Mouse (Mus musculus) kidney, postnatal 36 days (tissue): ENCODE results near the gene Gm12184.
"Not testable (repeated sequence)": the region's sequence is repeated elsewhere in the genome, so short reads cannot be mapped to it uniquely, and the experiment has no call there.

Source experiments
- DNase-seq, 2 experiments: peaks; one replicate each; pipeline ENCODE4 v3.0.0; 2021 to 2022; ENCODE audit warnings: mixed read lengths in 2 of 2

The Gm12184 gene

DNA sequence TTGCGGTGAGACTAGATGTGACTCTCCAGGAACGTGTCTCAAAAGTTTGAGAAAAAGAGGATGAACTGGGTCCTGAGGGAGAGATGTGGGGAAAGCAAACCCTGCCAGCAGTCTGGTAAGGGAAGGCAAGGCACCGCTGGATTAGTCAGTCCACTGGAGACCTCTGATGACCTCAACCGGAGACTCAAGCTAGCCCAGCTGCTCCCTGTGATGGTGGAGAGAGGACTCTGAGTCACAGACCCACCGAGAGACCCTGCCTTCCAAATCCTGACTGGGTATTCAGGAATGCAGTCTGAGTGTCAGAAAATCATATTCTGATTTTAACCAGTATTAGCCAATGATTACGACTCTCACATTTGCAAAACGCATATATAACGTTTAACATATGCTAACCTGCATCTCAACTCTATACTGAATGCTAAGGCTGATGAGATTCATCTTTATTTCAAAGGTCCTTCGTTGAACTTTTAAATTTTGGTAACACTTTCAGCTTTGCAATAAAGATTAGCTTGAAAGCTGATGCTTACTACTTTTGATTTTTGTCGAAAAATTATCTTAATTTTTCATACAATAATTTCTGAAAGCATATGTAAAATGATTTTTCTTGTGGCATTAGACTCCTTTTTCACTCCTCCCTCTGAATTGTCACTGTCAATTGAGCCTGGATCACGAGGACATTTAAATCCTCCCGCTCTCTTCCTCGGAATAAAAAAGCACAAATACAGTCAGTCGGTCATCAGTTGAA lies 3.5 kb downstream of the Gm12184 start:
- no peak for DNase-seq

DNA sequence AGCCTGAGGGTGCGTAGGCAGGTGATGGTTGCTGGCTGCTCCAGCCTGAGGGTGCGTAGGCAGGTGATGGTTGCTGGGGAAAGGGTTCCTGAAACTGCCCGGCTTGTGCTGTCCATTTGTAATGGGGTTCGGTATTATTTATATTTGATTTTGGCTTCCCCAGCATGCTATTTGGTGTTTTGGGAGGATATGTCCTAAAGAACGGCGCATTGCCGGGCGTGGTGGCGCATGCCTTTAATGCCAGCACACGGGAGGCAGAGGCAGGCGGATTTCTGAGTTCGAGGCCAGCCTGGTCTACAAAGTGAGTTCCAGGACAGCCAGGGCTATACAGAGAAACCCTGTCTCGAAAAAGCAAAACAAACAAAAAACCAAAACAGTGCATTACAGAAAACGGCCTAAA lies 5.2 kb downstream of the Gm12184 start:
- not testable (repeated sequence) for DNase-seq

DNA sequence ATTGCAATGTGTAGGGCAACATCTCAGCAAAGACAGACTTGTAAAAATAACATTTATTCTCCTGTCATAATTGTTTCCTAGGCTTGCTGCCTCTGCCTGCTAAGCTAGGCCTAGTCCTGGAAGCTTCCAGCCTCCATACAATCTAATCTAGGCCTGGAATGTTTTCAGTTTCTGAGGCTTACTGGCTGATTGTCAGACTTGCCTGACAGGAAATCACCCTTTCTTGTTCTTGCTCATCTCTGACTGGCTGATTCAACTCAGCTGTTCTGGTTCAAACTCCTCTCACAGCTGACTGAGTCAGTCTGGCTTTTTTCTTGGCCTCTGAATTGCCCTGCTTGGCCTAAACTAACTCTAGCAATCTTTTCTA lies 6.2 kb downstream of the Gm12184 start:
- no peak for DNase-seq

DNA sequence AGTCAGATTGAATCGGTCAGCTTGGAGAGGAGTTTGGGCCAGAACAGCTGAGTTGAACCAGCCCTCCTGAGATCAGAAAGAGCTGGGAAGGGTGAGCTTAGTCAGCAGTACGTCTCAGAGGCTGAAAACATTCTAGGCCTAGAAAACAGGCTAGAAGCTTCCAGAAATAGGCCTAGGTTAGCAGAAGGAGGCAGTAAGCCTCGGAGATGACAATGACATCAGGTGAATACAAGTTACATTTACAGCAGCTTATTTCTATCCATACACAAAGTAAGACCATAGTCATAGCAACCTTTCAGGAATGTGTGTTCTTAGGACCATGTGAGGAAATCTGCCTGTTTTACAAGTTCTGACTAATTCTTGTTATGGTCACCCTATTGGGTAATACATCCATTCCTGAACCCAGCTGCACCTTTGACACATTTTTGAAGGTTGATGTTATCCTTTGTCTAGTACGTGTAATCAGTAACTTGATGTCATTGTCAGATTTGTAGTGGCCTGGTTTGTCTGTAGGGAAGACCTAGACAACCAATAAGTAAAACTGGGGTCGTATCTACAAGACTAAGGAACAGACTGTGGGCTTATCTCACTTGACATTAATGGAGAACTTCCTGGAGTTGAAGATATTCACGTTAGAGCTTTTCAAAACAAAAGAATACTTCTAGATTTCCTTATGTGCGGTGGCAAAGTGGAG lies 6.7 kb downstream of the Gm12184 start:
- no peak for DNase-seq

DNA sequence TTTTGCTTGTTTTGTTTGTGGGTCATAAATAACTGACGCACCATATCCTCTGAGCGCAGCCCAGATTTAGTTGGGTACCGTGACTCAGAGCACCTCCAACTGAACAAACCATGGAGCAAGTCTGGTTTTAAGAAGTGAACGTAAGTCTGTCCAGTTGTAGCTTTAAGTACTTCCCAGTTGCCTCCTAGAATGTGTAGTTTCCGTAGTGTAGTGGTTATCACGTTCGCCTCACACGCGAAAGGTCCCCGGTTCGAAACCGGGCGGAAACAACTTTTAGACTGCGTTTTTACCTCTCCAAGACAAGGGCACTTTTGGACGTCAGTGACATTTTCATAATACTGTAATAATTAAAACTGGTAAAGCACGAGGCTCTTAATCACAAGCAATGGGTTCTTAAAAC lies 8.1 kb downstream of the Gm12184 start:
- peak; percentile 91 to 92 for DNase-seq

DNA sequence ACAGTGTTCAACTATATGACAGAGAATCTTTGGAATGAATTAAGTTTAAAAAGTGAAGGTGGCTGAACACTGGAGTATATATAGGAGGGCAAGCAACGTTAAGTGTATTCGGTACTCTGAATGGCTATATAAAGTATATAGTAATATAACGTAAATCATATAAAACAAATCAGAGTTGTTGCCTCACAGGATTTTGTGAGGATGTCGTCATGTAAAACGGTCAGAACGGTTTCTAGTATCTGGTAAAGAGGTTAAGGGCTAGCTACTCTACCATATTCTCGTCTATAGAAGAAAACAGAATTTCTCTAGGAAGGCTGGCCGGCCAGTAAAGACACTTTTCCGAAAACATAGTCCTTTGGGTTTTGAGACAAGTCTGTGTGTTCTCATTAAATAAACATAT lies 8.7 kb downstream of the Gm12184 start:
- no peak for DNase-seq

DNA sequence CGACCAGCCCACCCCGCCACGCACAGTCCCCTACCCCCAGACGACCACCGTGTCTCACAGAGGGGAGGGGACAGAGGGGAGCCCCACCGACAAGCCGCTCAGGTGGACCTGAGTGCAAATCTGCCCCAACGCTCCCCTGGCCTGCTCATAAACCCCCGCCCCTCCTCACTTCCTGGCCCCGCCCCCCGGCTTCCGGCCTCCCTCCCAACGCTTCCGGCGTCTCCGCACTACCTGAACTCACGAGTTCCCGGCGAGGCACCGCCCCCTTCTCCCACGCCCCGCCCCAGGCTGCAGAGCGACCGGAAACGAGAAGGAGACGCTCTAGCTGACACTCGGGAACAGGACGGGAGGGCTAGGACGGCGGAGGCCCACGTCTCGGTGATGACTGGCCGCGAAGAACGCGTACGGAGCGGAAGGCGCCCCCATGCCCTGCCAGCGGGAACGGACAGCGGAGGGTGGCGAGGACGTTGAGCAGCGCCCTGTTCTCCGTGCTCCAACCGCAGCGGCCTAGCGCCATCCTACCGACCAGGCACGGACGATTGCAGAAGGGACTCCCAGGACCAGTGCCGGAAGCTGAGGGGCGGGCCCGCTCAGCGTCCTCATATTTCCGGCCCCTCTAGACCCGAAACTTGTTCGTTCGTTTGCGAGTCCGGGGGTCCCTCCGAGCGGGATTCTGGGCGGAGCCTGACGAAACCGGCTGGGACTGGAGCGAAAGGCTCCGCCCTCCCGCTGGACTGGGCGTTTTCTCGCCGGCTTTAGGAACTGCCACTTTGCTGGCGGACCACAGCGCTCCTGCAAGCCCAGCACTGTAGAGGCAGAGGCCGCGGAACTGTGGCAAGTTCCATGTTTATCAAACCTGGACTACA lies 9.4 kb downstream of the Gm12184 start, which contains the start of gene Trim41:
Gene Trim41 (minus strand): TSS at position 554 of the 866 bp plus-strand sequence.
- peak; percentile 99 to 100 for DNase-seq

DNA sequence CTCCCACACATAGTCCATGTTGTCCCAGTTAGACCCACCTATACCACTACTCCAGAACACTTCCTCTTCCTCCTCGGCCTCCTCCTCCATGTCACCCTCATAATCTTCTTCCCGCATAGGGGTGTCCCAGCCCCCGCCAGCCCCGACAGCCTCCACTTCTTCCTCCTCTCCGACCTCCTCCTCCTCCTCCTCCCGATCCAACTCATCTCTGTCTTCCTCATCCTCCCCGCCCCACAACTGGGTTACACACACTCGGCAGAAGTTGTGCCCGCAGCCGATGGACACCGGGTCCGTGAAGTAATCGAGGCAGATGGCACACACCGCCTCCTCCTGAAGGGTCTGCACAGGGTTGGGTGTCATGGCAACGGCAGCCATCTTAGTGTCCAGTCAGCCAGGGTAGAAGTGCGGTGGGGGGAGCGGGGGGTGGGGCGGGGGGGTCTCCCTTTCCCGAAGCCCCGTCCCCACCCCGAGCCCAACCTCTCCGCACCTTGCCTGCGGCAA lies 10.1 kb downstream of the Gm12184 start:
- DNase-seq: peak in 1 of 2 experiments; percentile 59

DNA sequence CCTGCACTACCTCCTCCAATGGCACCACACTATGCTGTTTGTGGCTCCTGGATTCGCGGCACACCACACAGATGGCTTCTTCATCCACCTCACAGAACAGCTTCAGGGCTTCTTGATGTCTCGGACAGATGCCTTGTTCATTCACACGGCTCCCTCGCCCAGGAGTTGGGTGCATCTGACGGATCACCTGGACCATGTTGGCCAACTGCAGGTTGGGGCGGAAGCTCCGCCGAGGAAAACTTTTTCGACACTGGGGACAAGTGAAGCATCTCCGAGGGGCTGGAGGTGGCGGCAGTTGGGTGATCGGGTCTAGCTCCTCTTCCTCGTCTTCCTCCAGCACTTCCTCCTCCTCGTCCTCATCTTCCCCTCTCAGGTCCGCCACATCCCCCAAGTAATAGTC lies 10.6 kb downstream of the Gm12184 start:
- no peak for DNase-seq

DNA sequence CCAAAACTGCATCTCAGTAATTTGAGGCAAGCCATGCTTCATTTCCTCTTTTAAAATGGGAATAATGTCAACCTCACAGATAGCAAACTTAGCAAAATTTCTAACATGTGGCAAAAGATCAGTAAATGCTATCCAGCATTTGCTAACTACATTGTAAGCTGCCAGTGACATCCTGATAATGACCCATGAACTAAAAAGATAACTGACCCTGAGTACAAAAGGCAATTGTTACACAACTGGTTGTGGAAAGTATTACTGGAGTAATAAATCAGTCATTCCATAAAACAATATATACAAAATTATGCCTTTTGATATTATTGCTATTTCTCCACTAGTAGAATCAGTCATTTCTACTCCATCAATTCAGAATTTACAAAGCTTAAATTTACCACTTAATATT lies 12.7 kb downstream of the Gm12184 start:
- DNase-seq: no peak

DNA sequence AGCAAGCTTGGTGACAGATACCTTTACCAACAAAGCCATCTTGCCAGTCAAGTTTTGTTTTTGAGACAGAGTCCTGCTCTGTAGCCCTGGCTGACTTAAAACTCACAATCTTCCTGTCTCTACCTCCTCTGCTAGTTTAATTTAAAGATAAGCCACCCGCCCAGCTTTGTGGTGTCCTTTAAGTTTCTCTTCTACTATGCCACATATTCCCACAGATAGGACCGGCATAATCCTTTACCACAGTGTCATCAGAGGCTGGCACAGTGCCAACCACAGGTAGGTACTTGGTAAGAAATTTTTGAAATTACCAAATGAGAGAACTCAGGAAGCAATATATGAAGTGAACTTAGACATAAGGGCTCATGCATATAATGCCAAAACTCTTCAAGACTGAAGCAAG lies 16.3 kb downstream of the Gm12184 start:
- peak in 1 of 2 experiments; percentile 24 for DNase-seq

DNA sequence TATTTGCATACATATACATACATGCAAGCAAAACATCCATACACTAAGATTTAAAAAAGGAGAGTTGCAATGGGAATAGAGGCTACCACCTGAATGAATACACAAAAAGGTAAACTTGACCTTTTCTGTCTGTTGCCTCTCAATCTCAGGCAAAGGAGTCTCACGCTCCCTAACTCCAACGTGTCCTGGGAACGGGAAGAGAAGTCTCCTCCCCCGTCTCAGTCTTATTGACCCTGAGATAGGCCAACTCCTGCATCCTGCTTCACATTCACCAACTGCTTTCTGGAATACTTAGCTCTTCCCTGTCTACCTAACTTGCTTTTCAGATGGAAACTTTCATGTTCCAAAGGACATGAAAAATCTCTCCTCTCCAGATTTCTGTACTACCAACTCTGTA lies 17.0 kb downstream of the Gm12184 start:
- DNase-seq: no peak

DNA sequence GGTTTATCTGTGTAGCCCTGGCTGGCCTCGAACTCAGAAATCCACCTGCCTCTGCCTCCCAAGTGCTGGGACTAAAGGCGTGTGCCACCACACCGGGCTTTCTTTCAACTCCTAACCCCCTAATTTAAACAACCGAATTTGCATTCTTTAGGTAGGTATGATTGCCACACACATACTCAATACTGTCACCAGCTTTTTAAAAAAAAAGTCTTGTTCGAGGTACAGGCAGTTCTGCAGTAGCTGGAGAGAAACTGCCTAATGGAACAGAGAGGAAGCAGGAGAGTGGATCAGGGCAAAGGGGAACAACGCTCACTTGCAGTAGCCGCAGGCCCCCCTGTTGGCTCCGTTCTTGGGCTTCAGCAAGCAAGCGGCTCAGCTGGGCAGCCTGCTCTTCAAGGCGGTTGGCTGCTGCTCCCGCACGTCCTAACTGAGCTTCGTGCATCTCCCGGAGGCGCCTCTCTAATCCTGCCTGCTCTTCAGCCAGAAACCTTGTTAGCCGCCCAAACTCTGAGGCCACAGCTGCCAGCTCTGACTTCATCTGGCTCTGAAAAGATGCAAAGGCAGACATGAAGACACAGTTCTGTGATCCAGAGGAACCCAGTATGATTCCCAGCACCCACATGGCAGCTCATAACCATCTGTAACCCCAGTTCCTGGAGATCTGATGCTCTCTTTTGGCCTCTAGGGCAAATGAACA lies 17.6 kb downstream of the Gm12184 start:
- DNase-seq: no peak

DNA sequence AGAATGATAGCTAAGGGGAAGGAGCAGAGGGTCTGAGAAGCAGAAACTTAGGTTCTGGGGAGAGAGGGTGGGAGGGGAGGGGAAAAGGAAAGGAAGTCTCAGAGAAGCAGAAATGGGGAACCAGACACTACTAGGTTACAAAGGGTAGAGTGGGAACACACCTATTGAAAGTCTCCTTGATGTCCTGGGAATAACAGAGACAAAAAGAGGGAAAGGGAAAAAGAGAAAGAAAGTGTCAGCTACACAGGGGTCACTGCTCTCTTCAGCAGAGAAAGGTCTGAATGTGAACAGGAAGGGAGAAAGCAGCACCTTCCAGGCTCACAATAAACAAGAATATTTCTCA lies 18.2 kb downstream of the Gm12184 start:
- no peak for DNase-seq

DNA sequence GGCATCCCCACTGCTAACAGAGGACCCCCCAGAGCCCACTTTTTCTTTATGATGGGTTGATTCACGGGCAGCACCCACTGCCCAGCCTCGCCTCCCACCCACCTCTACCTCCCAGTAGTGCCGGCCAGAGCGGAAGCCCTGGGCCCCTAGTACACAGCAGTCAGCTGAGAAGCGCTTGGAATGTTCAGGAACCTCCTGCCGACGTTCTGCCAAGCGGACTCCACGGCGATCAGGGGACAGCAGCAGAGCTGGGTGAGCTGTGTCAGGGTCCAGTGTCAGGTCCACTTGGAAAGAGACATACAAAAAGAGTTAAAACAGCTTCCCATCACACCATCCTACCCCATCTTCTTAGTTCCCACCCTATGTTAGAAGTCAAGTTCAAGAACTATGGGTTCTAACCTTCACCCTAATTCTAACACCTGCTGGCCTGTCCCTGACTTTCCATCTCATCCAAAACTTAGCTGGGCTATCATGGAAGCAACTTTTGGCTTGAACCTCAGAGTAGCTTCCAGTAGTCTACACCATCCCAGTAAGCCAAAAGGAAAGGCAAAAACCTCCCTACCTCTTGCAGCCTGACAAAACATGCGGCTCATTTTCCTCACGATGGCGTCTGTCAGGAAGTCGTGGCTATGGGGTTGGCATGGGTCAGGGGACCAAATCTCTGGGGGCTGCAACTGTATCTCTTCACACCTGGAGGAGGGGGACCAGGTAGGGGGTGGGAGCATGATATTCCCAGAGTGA lies 18.7 kb downstream of the Gm12184 start:
- no peak for DNase-seq

DNA sequence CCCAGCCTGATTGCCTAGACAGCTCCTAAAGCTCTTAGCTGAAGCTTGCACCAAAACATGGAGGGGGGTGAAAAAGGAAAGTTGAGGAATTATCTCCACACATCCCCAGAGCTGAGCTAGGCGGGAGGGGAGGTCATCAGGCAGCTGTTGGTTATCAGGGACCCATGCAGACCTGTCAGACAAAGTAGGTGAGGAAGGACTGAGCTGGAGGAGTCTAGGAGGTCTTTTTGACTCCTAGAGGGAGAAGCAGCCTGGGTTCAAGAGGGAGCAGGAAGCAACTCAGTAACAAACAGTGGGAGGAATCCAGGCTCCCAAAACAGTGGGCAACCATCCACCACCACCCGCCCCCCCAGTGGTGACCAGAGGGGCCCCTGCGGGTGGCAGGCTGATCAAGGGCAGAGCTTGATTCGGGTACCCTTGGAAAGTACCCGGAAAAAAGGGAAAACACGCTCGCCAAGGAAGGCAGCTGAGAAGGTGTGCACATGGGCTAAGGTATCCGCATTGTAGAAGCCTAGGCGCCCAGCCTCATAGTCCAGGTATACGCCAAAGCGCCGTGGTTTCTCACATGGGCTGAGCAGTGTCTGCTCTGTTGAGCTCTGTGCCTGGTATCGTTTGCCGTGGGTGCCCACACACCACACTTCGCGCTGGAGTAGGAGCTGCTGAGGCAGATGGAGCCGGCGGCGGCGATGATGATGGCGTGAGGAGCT lies 19.4 kb downstream of the Gm12184 start:
- DNase-seq: no peak

DNA sequence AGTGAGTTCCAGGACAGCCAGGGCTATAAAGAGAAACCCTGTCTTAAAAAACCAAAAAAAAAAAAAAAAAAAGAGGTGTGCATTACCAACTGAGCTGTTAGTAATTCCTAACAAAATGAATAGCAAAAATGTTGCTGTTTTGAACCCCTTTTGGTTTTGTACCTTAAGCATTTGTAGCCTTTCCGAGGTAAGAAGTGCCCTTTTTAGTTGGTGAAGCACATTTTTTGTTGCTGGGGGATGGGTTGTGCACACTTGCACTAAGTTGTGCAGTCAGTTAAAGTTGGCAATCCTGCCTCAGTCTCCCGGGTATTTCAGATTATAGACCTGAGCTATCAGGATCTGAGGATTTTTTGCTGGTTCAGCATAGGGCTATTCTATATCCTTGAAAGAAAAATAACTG lies 21.5 kb downstream of the Gm12184 start:
- no peak for DNase-seq

DNA sequence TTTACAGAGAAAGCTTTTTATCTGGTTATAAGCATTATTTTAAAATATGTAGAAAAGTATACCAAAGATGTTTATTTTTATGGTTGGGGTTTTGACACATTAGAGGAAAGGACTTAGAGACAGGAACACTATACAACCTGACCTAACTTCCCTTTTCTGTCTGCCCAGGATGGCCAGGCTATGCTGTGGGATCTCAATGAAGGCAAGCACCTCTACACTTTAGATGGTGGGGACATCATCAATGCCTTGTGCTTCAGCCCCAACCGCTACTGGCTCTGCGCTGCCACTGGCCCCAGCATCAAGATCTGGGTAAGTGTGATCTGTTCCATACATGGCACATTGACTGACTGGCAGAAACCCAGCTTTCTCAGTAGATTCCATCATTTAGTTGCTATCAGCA lies 22.5 kb downstream of the Gm12184 start:
- DNase-seq: no peak

DNA sequence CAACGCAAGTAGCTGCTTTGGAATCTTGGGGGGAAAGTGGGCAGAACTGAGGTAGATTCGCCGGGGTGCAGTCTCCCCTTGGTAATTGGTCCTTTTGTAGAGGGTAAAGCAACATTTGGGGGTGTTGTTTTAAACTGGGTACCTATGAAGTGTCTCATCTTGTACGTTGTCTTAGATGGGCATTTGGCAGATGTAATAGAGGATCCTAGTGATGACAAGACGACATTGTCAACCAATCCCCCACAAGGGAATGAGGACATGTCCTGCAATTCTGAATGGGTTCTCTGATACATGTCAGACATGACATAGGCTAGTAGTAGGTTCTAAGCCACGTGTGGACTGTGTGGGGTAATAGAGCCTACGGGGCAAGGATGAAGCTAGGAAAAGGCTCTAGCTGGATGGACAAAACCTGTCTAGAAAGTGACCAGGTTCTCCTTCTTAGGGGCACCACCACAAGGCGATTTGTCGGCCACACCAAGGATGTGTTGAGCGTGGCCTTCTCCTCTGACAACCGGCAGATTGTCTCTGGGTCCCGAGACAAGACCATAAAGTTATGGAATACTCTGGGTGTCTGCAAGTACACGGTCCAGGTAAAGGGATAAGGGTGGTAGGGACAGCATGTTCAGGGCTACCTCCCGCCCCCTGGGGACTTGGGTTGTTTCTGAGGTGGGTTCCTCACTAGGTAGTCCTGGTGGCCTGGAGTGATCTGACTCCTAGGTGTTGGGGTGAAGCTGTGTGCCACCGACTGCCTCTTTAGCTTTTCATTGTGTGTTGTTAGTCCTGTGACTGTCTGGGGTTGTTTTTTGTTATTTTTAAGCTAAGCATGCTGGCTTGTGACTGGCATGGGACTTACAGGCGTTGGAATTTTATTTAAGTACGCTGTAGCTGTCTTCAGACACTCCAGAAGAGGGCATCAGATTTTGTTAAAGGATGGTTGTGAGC lies 24.4 kb downstream of the Gm12184 start:
- DNase-seq: no peak
